Mouse (Mus musculus) CH12.LX (cell line): Measurements from ENCODE around the gene Bmp6. TPM values are rescaled to one million over a fixed set of nuclear protein-coding genes. Genes with fewer than 3 reads are reported as not detected.
A peak's percentile ranks its signal among the peaks of the same experiment; 100 is the strongest.

Experiments used
- DNase-seq: peaks from one replicate; pipeline ENCODE4 v3.0.0-alpha.2; 2013; ENCODE audit errors: extremely low read depth
- H3K27ac ChIP-seq: 2 replicates; pipeline ENCODE4 v1.5.1; 2012; ENCODE audit warnings: low read depth, mild to moderate bottlenecking, control low read depth, moderate library complexity; ENCODE audit not compliant: insufficient read depth
- H3K27me3 ChIP-seq: replicated peaks from 2 replicates; pipeline ENCODE3; 2012; ENCODE audit warnings: inconsistent platforms
- H3K36me3 ChIP-seq, 2 experiments: replicated peaks in 1 of 2; 2 replicates each; pipeline versions ENCODE3 to v1.6.1; 2012; ENCODE audit warnings: inconsistent platforms in 1 of 2, low read length in 1 of 2, mild to moderate bottlenecking in 1 of 2, mixed read lengths in 1 of 2, moderate library complexity in 1 of 2; ENCODE audit not compliant: control insufficient read depth in 1 of 2, insufficient read depth in 1 of 2
- H3K4me1 ChIP-seq, 2 experiments: 2 replicates each; pipeline ENCODE4 v1.6.1; 2012; ENCODE audit warnings: inconsistent platforms in 1 of 2, moderate library complexity in 1 of 2; ENCODE audit not compliant: insufficient read depth in 2 of 2, control insufficient read depth in 1 of 2
- H3K4me2 ChIP-seq: 2 replicates; pipeline ENCODE4 v1.6.1; 2012; ENCODE audit warnings: low read depth, mild to moderate bottlenecking, control low read depth; ENCODE audit not compliant: poor library complexity, insufficient read depth, severe bottlenecking
- H3K4me3 ChIP-seq, 3 experiments: fragments of 150-350 bp in 1 of 3; sonication (generic) in 1 of 3; replicated peaks in 1 of 3; 2 replicates each; pipeline versions ENCODE3 to v1.5.1; 2011 to 2012; ENCODE audit warnings: low read depth in 2 of 3, low read length in 2 of 3, mild to moderate bottlenecking in 2 of 3, moderate library complexity in 2 of 3, control low read depth in 1 of 3, improper control_type of control experiment in 1 of 3, inconsistent platforms in 1 of 3, mixed read lengths in 1 of 3; ENCODE audit not compliant: poor library complexity in 1 of 3
- H3K79me2 ChIP-seq: replicated peaks from 2 replicates; pipeline ENCODE4 v1.6.1; 2012; ENCODE audit warnings: mild to moderate bottlenecking, moderate library complexity; ENCODE audit not compliant: control insufficient read depth, poor library complexity, insufficient read depth, severe bottlenecking; ENCODE audit errors: extremely low read depth
- H3K9ac ChIP-seq: 2 replicates; pipeline ENCODE4 v1.6.1; 2012; ENCODE audit warnings: low read depth, mild to moderate bottlenecking, control low read depth, moderate library complexity; ENCODE audit not compliant: insufficient read depth
- H3K9me3 ChIP-seq: replicated peaks from 2 replicates; pipeline ENCODE3; 2012; ENCODE audit warnings: low read length, inconsistent platforms, mixed read lengths
- BHLHE40 ChIP-seq: IDR thresholded peaks from 2 replicates; pipeline ENCODE4 v1.6.1; 2011; ENCODE audit warnings: mild to moderate bottlenecking, low read depth, low read length, improper control_type of control experiment
- CHD2 ChIP-seq: IDR thresholded peaks from 2 replicates; pipeline ENCODE4 v1.6.1; 2011; ENCODE audit warnings: low read length, improper control_type of control experiment
- CTCF ChIP-seq, 2 experiments: IDR thresholded peaks in 1 of 2; conservative IDR thresholded peaks in 1 of 2; 2 replicates each; pipeline ENCODE4 v1.5.1; 2011 to 2012; ENCODE audit warnings: low read depth in 2 of 2, low read length in 2 of 2, improper control_type of control experiment in 1 of 2, inconsistent platforms in 1 of 2, mild to moderate bottlenecking in 1 of 2, moderate library complexity in 1 of 2
- ETS1 ChIP-seq: conservative IDR thresholded peaks from 2 replicates; pipeline ENCODE4 v1.6.1; 2012; ENCODE audit warnings: low read depth, mild to moderate bottlenecking, inconsistent platforms, low read length, improper control_type of control experiment, moderate library complexity
- GABPA ChIP-seq: IDR thresholded peaks from 2 replicates; pipeline ENCODE4 v1.6.1; 2012; ENCODE audit warnings: low read depth, low read length, improper control_type of control experiment, inconsistent platforms; ENCODE audit not compliant: insufficient replicate concordance
- IRF4 ChIP-seq: IDR thresholded peaks from 2 replicates; pipeline ENCODE4 v1.6.1; 2014; ENCODE audit warnings: low read depth, mild to moderate bottlenecking, inconsistent platforms, low read length, improper control_type of control experiment
- JUN ChIP-seq: IDR thresholded peaks from 2 replicates; pipeline ENCODE4 v1.6.1; 2011; ENCODE audit warnings: low read depth, mild to moderate bottlenecking, low read length, improper control_type of control experiment, moderate library complexity; ENCODE audit not compliant: insufficient read depth
- MAFK ChIP-seq: IDR thresholded peaks from 2 replicates; pipeline ENCODE4 v1.6.1; 2011; ENCODE audit warnings: low read length, improper control_type of control experiment; ENCODE audit not compliant: insufficient replicate concordance
- MEF2A ChIP-seq: IDR thresholded peaks from 2 replicates; pipeline ENCODE4 v1.6.1; 2014; ENCODE audit warnings: low read depth, mild to moderate bottlenecking, inconsistent platforms, low read length, improper control_type of control experiment, borderline replicate concordance
- NRF1 ChIP-seq: IDR thresholded peaks from 2 replicates; pipeline ENCODE4 v1.6.1; 2014; ENCODE audit warnings: low read depth, mild to moderate bottlenecking, inconsistent platforms, low read length, improper control_type of control experiment, moderate library complexity
- POLR2A ChIP-seq: IDR thresholded peaks from 2 replicates; pipeline ENCODE4 v1.6.1; 2011; ENCODE audit warnings: low read depth, mild to moderate bottlenecking, improper control_type of control experiment, low read length
- POLR2AphosphoS2 ChIP-seq: IDR thresholded peaks from 2 replicates; pipeline ENCODE4 v1.6.1; 2011; ENCODE audit warnings: low read depth, low read length, improper control_type of control experiment
- RAD21 ChIP-seq: IDR thresholded peaks from 2 replicates; pipeline ENCODE4 v1.6.1; 2011; ENCODE audit warnings: low read depth, mild to moderate bottlenecking, low read length, improper control_type of control experiment, moderate library complexity
- RCOR1 ChIP-seq: conservative IDR thresholded peaks from 2 replicates; pipeline ENCODE4 v1.6.1; 2012; ENCODE audit warnings: low read depth, mild to moderate bottlenecking, inconsistent platforms, low read length, improper control_type of control experiment
- SIN3A ChIP-seq: IDR thresholded peaks from 2 replicates; pipeline ENCODE4 v1.6.1; 2012; ENCODE audit warnings: low read length, improper control_type of control experiment, inconsistent platforms
- SMC3 ChIP-seq: IDR thresholded peaks from 2 replicates; pipeline ENCODE4 v1.6.1; 2011; ENCODE audit warnings: low read depth, low read length, improper control_type of control experiment
- TCF12 ChIP-seq: IDR thresholded peaks from 2 replicates; pipeline ENCODE4 v1.6.1; 2014; ENCODE audit warnings: low read depth, mild to moderate bottlenecking, inconsistent platforms, low read length, improper control_type of control experiment
- USF1 ChIP-seq: IDR thresholded peaks from 2 replicates; pipeline ENCODE4 v1.6.1; 2014; ENCODE audit warnings: low read depth, mild to moderate bottlenecking, inconsistent platforms, low read length, improper control_type of control experiment
- ZKSCAN1 ChIP-seq: IDR thresholded peaks from 2 replicates; pipeline ENCODE4 v1.6.1; 2012; ENCODE audit warnings: low read depth, inconsistent platforms, low read length, improper control_type of control experiment, borderline replicate concordance
- ZNF384 ChIP-seq: IDR thresholded peaks from 2 replicates; pipeline ENCODE4 v1.6.1; 2012; ENCODE audit warnings: low read depth, low read length, improper control_type of control experiment, inconsistent platforms
- dilution Hi-C: fragments of 300-500 bp; cut with MboI; formaldehyde crosslinking; loops from 2 replicates; pipeline ENCODE4 v1.14.3; 2020; ENCODE audit warnings: low sequenced_read_pairs; ENCODE audit not compliant: extremely low pct_unique_long_range_greater_than_20kb, extremely low pct_ligation_motif_present
- in situ Hi-C: fragments of 300-500 bp; cut with MboI; formaldehyde crosslinking; loops from 3 replicates; pipeline ENCODE4 v1.14.3; 2019; ENCODE audit warnings: low sequenced_read_pairs, low pct_ligation_motif_present, low pct_unique_long_range_greater_than_20kb, mixed read lengths
- polyA plus RNA-seq: library from polyadenylated mRNA; unstranded; fragments of >175 nt; gene quantifications from 2 replicates; pipeline ENCODE4 v1.2.1, GENCODE M21; 2012; ENCODE audit warnings: low read depth; ENCODE audit not compliant: insufficient read length
- total RNA-seq, 2 experiments: library from RNA; depleted of rRNA; stranded (reverse); fragments of 300-350 nt in 1 of 2; fragments of >200 nt in 1 of 2; gene quantifications; 2 replicates each; pipeline ENCODE4 v1.2.3; 2012 to 2014

The Bmp6 gene
- total and polyA plus RNA-seq, 3 experiments = 0.16 to 3.5 (median 0.77) TPM

GRCm38 (mm10) chr13:38451446-38451845 lies 106.5 kb downstream of the Bmp6 start:
- no peak for DNase-seq
- H3K79me2 ChIP-seq = no peaks in the 10 kb centered on the region
- H3K9ac ChIP-seq = no peak overlapping the region
- TF ChIP-seq MEF2A (no peak), NRF1 (no peak), CTCF (conservative IDR thresholded peaks at IDR 0.05 in 1 of 2, IDR thresholded peaks at IDR 0.05 in 1 of 2; ENCODE audit: low read depth in 2 of 2, low read length in 2 of 2) (no peak)
- in situ Hi-C loops (no loop called here), dilution Hi-C loops (no loop called here)
- H3K27me3 ChIP-seq = no peaks in the 10 kb centered on the region
- no peak overlapping the region for H3K4me2 ChIP-seq
- no peaks in the 10 kb centered on the region for H3K9me3 ChIP-seq
- no peak overlapping the region for H3K27ac ChIP-seq
- H3K36me3 ChIP-seq = no peaks in the 10 kb centered on the region
- H3K4me1 ChIP-seq = peaks cover 3 to 7% of the 10 kb centered on the region in 2 experiments; a peak in 3 of 4 replicates
- H3K4me3 ChIP-seq = no peak overlapping the region

- peak; percentile 10 for DNase-seq
- no peak overlapping the region for H3K4me3 ChIP-seq
- in situ Hi-C loops = no loop called here
Measured at GRCm38 (mm10) chr13:38463410-38463809, 118.5 kb downstream of the Bmp6 start.

GRCm38 (mm10) chr13:38470882-38471281 lies 126.0 kb downstream of the Bmp6 start:
- no peak for DNase-seq
- Histone ChIP-seq H3K79me2 (no peaks in the 10 kb centered on the region), H3K4me3 (no peak overlapping the region), H3K4me1 (no peaks in the 10 kb centered on the region), H3K4me2 (no peak overlapping the region), H3K27me3 (no peaks in the 10 kb centered on the region), H3K9ac (no peak overlapping the region), H3K36me3 (no peaks in the 10 kb centered on the region), H3K27ac (no peak overlapping the region), H3K9me3 (no peaks in the 10 kb centered on the region)
- in situ Hi-C loops (no loop called here), dilution Hi-C loops (no loop called here)
- TF ChIP-seq ZNF384 (no peak), POLR2AphosphoS2 (no peak), IRF4 (no peak), RCOR1 (no peak), ETS1 (no peak), ZKSCAN1 (no peak), GABPA (no peak)

More at GRCm38 (mm10) chr13:38463410-38463809, 118.5 kb downstream of the Bmp6 start:
- TF ChIP-seq BHLHE40 (no peak), MEF2A (no peak), SIN3A (no peak), SMC3 (peak; percentile 32), MAFK (no peak), CHD2 (no peak), POLR2A (no peak), JUN (no peak), NRF1 (no peak), ZKSCAN1 (no peak), POLR2AphosphoS2 (no peak), CTCF (conservative IDR thresholded peaks at IDR 0.05 in 1 of 2, IDR thresholded peaks at IDR 0.05 in 1 of 2; ENCODE audit: low read depth in 2 of 2, low read length in 2 of 2) (peak in 1 of 2 experiments; percentile 39; a peak in 2 of 4 replicates), TCF12 (no peak), USF1 (no peak), RAD21 (peak; percentile 28)
- TF ChIP-seq, all 38 proteins: peak for 3
- Histone ChIP-seq H3K27ac (no peak overlapping the region), H3K4me2 (no peak overlapping the region), H3K9ac (no peak overlapping the region), H3K9me3 (no peaks in the 10 kb centered on the region), H3K4me1 (peaks cover 0 to 4% of the 10 kb centered on the region in 2 experiments; a peak in 2 of 4 replicates), H3K36me3 (no peaks in the 10 kb centered on the region), H3K27me3 (no peaks in the 10 kb centered on the region), H3K79me2 (no peaks in the 10 kb centered on the region)
- dilution Hi-C loops = no loop called here
